Mouse (Mus musculus): ENCODE data around the gene Sirt5. TPM values are rescaled to one million over a fixed set of nuclear protein-coding genes. Genes with fewer than 3 reads are reported as not detected.

The Sirt5 gene
- total RNA-seq, 2 experiments from 2014 or later: 13.6 to 15.8 TPM

Other genes with a start within 250 kb of the Sirt5 start
- gene Tbc1d7, start 194.0 kb upstream of the Sirt5 start, total RNA-seq (2021): 10 to 100 TPM; 22.6 to 26.3 TPM
- 1 to 10 TPM; 5.2 to 5.3 TPM for gene Gfod1, start 61.3 kb upstream of the Sirt5 start, total RNA-seq (2021)
- 100 to 1,000 TPM; 133 to 137 TPM for gene Nol7, start 32.9 kb downstream of the Sirt5 start, total RNA-seq (2021)
- gene Ranbp9, start 115.8 kb downstream of the Sirt5 start, total RNA-seq (2021): 10 to 100 TPM; 33.5 to 36.1 TPM
- 10 to 100 TPM; 21.1 to 21.8 TPM for gene Mcur1, start 194.7 kb downstream of the Sirt5 start, total RNA-seq (2021)

Data from gastrocnemius, postnatal 14 days (tissue).